Mouse (Mus musculus) natural killer cell, adult 2 months (primary cell): ENCODE measurements around the gene Slc16a11.

Source experiments
- DNase-seq, 2 experiments: peaks; one replicate each; pipeline ENCODE4 v3.0.0; 2022; ENCODE audit warnings: low spot score in 2 of 2

Slc16a11 gene

GRCm38 (mm10) chr11:70225798-70226601 is 13.4 kb downstream of the Slc16a11 start:
- DNase-seq: no peak

- no peak for DNase-seq
Measured at GRCm38 (mm10) chr11:70226602-70226890, 14.0 kb downstream of the Slc16a11 start.

- DNase-seq: no peak
Measured at GRCm38 (mm10) chr11:70227126-70227525, 14.6 kb downstream of the Slc16a11 start.

GRCm38 (mm10) chr11:70227661-70228245 is 15.2 kb downstream of the Slc16a11 start:
- no peak for DNase-seq

GRCm38 (mm10) chr11:70228828-70229227 is 16.3 kb downstream of the Slc16a11 start:
- DNase-seq: peak; percentile 93

GRCm38 (mm10) chr11:70229260-70230010 is 16.9 kb downstream of the Slc16a11 start, which contains the start of gene Bcl6b:
Bcl6b (minus strand) TSS chr11:70229798.
- DNase-seq: no peak

- DNase-seq: peak; percentile 78 to 83
Measured at GRCm38 (mm10) chr11:70230239-70230727, 17.7 kb downstream of the Slc16a11 start.

- DNase-seq: no peak
Measured at GRCm38 (mm10) chr11:70232546-70232945, 20.0 kb downstream of the Slc16a11 start.

- no peak for DNase-seq
Measured at GRCm38 (mm10) chr11:70233016-70233415, 20.5 kb downstream of the Slc16a11 start.

GRCm38 (mm10) chr11:70234037-70234436 is 21.5 kb downstream of the Slc16a11 start:
- DNase-seq: no peak

- no peak for DNase-seq
Measured at GRCm38 (mm10) chr11:70234497-70234896, 21.9 kb downstream of the Slc16a11 start.

GRCm38 (mm10) chr11:70235254-70235900 is 22.8 kb downstream of the Slc16a11 start:
- no peak for DNase-seq

- DNase-seq: no peak
Measured at GRCm38 (mm10) chr11:70236717-70237116, 24.2 kb downstream of the Slc16a11 start.

- DNase-seq: peak; percentile 97 to 98
Measured at GRCm38 (mm10) chr11:70237457-70238167, 25.1 kb downstream of the Slc16a11 start, which contains the start of gene 0610010K14Rik. 0610010K14Rik (minus strand) TSS chr11:70237914.

GRCm38 (mm10) chr11:70238591-70239440 is 26.3 kb downstream of the Slc16a11 start:
- no peak for DNase-seq

GRCm38 (mm10) chr11:70239541-70240279 is 27.2 kb downstream of the Slc16a11 start, which contains the start of the genes Gm21988 and Rnasek:
Gm21988 (minus strand) TSS chr11:70239830.
Rnasek (minus strand) TSS chr11:70239842.
- peak; percentile 83 to 86 for DNase-seq

- no peak for DNase-seq
Measured at GRCm38 (mm10) chr11:70242591-70242990, 30.0 kb downstream of the Slc16a11 start.

- DNase-seq: peak; percentile 70 to 75
Measured at GRCm38 (mm10) chr11:70247136-70247845, 34.7 kb downstream of the Slc16a11 start.

- no peak for DNase-seq
Measured at GRCm38 (mm10) chr11:70250150-70250549, 37.6 kb downstream of the Slc16a11 start.
